Mouse (Mus musculus) CH12.LX (cell line): ENCODE data around the gene Slamf8.

Experiments used
- BHLHE40 ChIP-seq: IDR thresholded peaks from 2 replicates; pipeline ENCODE4 v1.6.1; 2011; ENCODE audit warnings: mild to moderate bottlenecking, low read depth, low read length, improper control_type of control experiment
- CHD1 ChIP-seq: IDR thresholded peaks from 2 replicates; pipeline ENCODE4 v1.6.1; 2012; ENCODE audit warnings: low read depth, low read length, improper control_type of control experiment, inconsistent platforms
- CTCF ChIP-seq, 2 experiments: IDR thresholded peaks in 1 of 2; conservative IDR thresholded peaks in 1 of 2; 2 replicates each; pipeline ENCODE4 v1.5.1; 2011 to 2012; ENCODE audit warnings: low read depth in 2 of 2, low read length in 2 of 2, improper control_type of control experiment in 1 of 2, inconsistent platforms in 1 of 2, mild to moderate bottlenecking in 1 of 2, moderate library complexity in 1 of 2
- E2F4 ChIP-seq: IDR thresholded peaks from 2 replicates; pipeline ENCODE4 v1.6.1; 2011; ENCODE audit warnings: low read depth, low read length, improper control_type of control experiment; ENCODE audit not compliant: insufficient replicate concordance
- EP300 ChIP-seq: IDR thresholded peaks from 2 replicates; pipeline ENCODE4 v1.6.1; 2011; ENCODE audit warnings: low read length, improper control_type of control experiment
- JUND ChIP-seq: conservative IDR thresholded peaks from 2 replicates; pipeline ENCODE4 v1.6.1; 2011; ENCODE audit warnings: low read depth, low read length, improper control_type of control experiment
- MAX ChIP-seq: IDR thresholded peaks from 2 replicates; pipeline ENCODE4 v1.6.1; 2011; ENCODE audit warnings: low read length, improper control_type of control experiment
- MEF2A ChIP-seq: IDR thresholded peaks from 2 replicates; pipeline ENCODE4 v1.6.1; 2014; ENCODE audit warnings: low read depth, mild to moderate bottlenecking, inconsistent platforms, low read length, improper control_type of control experiment, borderline replicate concordance
- POLR2A ChIP-seq: IDR thresholded peaks from 2 replicates; pipeline ENCODE4 v1.6.1; 2011; ENCODE audit warnings: low read depth, mild to moderate bottlenecking, improper control_type of control experiment, low read length
- SIN3A ChIP-seq: IDR thresholded peaks from 2 replicates; pipeline ENCODE4 v1.6.1; 2012; ENCODE audit warnings: low read length, improper control_type of control experiment, inconsistent platforms

DNA sequence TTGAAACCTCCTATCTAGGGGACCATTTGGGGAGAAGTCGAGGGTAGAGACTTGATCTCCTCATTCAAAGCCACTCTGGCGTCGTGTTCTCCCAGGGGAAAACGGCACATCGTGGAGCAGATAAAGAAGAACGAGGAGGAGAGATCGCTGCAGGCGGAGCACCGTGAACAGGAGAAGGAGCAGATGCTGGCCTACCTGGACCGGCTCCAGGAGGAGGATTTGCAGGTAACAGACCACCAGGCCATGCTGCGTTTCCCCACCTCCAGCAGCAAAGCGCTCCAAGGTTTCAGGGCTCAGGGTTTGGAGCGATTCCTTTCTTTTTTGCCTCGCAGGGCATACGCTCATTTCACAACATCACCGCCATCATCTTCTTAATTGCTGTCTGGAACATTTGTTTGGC, 55.3 kb downstream of the Slamf8 start:
- TF ChIP-seq CTCF (conservative IDR thresholded peaks at IDR 0.05 in 1 of 2, IDR thresholded peaks at IDR 0.05 in 1 of 2; ENCODE audit: low read depth in 2 of 2, low read length in 2 of 2) (no peak), BHLHE40 (no peak), MEF2A (no peak), POLR2A (no peak), EP300 (no peak), MAX (no peak), CHD1 (no peak), JUND (no peak), E2F4 (no peak), SIN3A (no peak)
